In genomic region chr2:49832277-49832803, GRCm38 (mm10) we compare ENCODE assay signal across 20 mouse cellular contexts. TPM values are rescaled to one million over a fixed set of nuclear protein-coding genes. Genes with fewer than 3 reads are reported as not detected.
DNase-seq lines count a peak whose midpoint lies in the region; ATAC-seq and TF ChIP-seq lines count a peak whose summit lies in the region.
"Had no signal": no experiment of that assay in that cellular context is flagged by ENCODE, and none has a peak within 500 bp of the region (broad histone marks: within the 10 kb centered on the region; RNA-seq: fewer than 3 reads in every experiment).

No protein-coding gene starts in this region.

- H3K4me2 ChIP-seq in kidney, embryonic 14.5 days (replicated peaks; ENCODE audit: low read depth, low read length): no peak overlapping the region
- H3K4me2 ChIP-seq: heart, embryonic 12.5 days; hindbrain, embryonic 15.5 days; limb, embryonic 12.5 days had no signal

- H3K36me3 ChIP-seq in kidney, adult 2 months (ENCODE audit: control insufficient read depth, insufficient read depth, low read length): no peaks in the 10 kb centered on the region
- H3K36me3 ChIP-seq in kidney, embryonic 14.5 days (ENCODE audit: control insufficient read depth, insufficient read depth, low read length): no peaks in the 10 kb centered on the region
- H3K36me3 ChIP-seq: heart, embryonic 12.5 days; hindbrain, embryonic 15.5 days; limb, embryonic 12.5 days had no signal

- H3K27ac ChIP-seq in kidney, adult 2 months (ENCODE audit: insufficient read depth, low read depth, low read length): no peak overlapping the region
- H3K27ac ChIP-seq in kidney, embryonic 14.5 days (ENCODE audit: low read depth, low read length): no peak overlapping the region
- H3K27ac ChIP-seq: hindbrain, embryonic 15.5 days; limb, embryonic 12.5 days; liver, embryonic 14.5 days had no signal

- TF ChIP-seq POLR2A in kidney, adult 2 months (IDR thresholded peaks at IDR 0.05; ENCODE audit: low read depth, low read length): no peak

- intact Hi-C loops in left cerebral cortex, postnatal 4 days (cut with DNase I): no loop called here

- peak; percentile 52 for DNase-seq in kidney, adult 2 months
- peak; percentile 78 for DNase-seq in urinary bladder, postnatal 14 days (ENCODE audit: low spot score)
- DNase-seq in urinary bladder, postnatal 4 days (ENCODE audit: low spot score in 2 of 2): no peak
- DNase-seq in kidney, postnatal 10 days: peak; percentile 30
- peak; percentile 53 to 54 for DNase-seq in urinary bladder, postnatal 36 days (ENCODE audit: low spot score in 2 of 2)
- no peak for DNase-seq in left cerebral cortex, postnatal 4 days
- DNase-seq in adrenal gland, adult 2 months: no peak
- DNase-seq: adrenal gland, postnatal 10 days; cerebellum, adult 11-12 months; cerebellum, postnatal 36 days; midbrain, embryonic 14.5 days; retina, postnatal 1 day had no signal

- no peak overlapping the region for H3K4me3 ChIP-seq in kidney, adult 2 months (ENCODE audit: insufficient read depth, low read depth, low read length)
- no peak overlapping the region for H3K4me3 ChIP-seq in kidney, embryonic 14.5 days (ENCODE audit: low read length)
- H3K4me3 ChIP-seq: heart, embryonic 12.5 days; hindbrain, embryonic 15.5 days; limb, embryonic 12.5 days had no signal

- no peaks in the 10 kb centered on the region for H3K9me3 ChIP-seq in kidney, embryonic 14.5 days (ENCODE audit: control insufficient read depth, low read length)
- H3K9me3 ChIP-seq: heart, embryonic 12.5 days; hindbrain, embryonic 15.5 days; limb, embryonic 12.5 days had no signal

- no peaks in the 10 kb centered on the region for H3K27me3 ChIP-seq in kidney, adult 2 months (replicated peaks; ENCODE audit: control insufficient read depth, insufficient read depth, low read length)
- H3K27me3 ChIP-seq in kidney, embryonic 14.5 days (ENCODE audit: control insufficient read depth, insufficient read depth, low read length): no peaks in the 10 kb centered on the region
- H3K27me3 ChIP-seq: heart, embryonic 12.5 days; hindbrain, embryonic 15.5 days had no signal

- ATAC-seq in kidney, embryonic 14.5 days (ENCODE audit: low FRiP score, low TSS enrichment): no peak
- ATAC-seq: forebrain, embryonic 16.5 days had no signal

- 68% methylated on average over 9 of the region's 9 CpGs for WGBS in kidney, adult 2 months
- 73% methylated on average over 9 of the region's 9 CpGs for WGBS in kidney, embryonic 14.5 days

- no peak for TF ChIP-seq CTCF in kidney, adult 2 months (conservative IDR thresholded peaks at IDR 0.05; ENCODE audit: insufficient read depth, insufficient read length, low read depth, low read length)

- no peak overlapping the region for H3K9ac ChIP-seq in kidney, embryonic 14.5 days (ENCODE audit: low read depth, low read length)
- H3K9ac ChIP-seq: heart, embryonic 12.5 days; hindbrain, embryonic 15.5 days; limb, embryonic 12.5 days; liver, embryonic 14.5 days had no signal

- H3K4me1 ChIP-seq in kidney, adult 2 months (ENCODE audit: control insufficient read depth, insufficient read depth, low read length): peaks cover 3% of the 10 kb centered on the region; the same call in 1 of the 2 replicates
- no peaks in the 10 kb centered on the region; the same call in 1 of the 2 replicates for H3K4me1 ChIP-seq in kidney, embryonic 14.5 days (ENCODE audit: control insufficient read depth, insufficient read depth, low read length)
- H3K4me1 ChIP-seq: limb, embryonic 12.5 days had no signal

RNA-seq across cellular contexts. Expression of gene Lypd6b, which starts 44.9 kb away (rescaled TPM):
- 1.5 and 1.9 TPM in 2 replicates for polyA plus RNA-seq in kidney, adult 2 months (2012; rRNA removed)
- polyA plus RNA-seq in kidney, embryonic 14.5 days (2014; fragmentation: Nextera tagmentation; extraction: Ambion mirVana): 8.4 and 11.4 TPM in 2 replicates
- total RNA-seq in left cerebral cortex, postnatal 4 days (2021): 10 to 100 TPM; 19.3 to 21.4 TPM
- 1 to 10 TPM in 1 of 2 experiments, not detected in 1; 1.1 TPM for total RNA-seq in adrenal gland, adult 2 months (2021)
- 0.06 TPM in 1 of 2 replicates, not detected in the other for polyA plus RNA-seq in adrenal gland, adult 2 months (2012; rRNA removed)
- total RNA-seq: gastrocnemius, postnatal 4 days; heart, postnatal 25 days had no signal

Comparison
In these comparisons a context has a peak if more than half of its experiments do, and no peak if none do; other contexts are left out.
1. DNase-seq: peak in kidney, adult 2 months (single experiment), urinary bladder, postnatal 14 days (single experiment), kidney, postnatal 10 days (single experiment) and urinary bladder, postnatal 36 days (2 of 2); none in urinary bladder, postnatal 4 days (0 of 2), left cerebral cortex, postnatal 4 days (single experiment) and adrenal gland, adult 2 months (single experiment).